Mouse (Mus musculus): ENCODE results near the gene Ift122. TPM values are rescaled to one million over a fixed set of nuclear protein-coding genes. Genes with fewer than 3 reads are reported as not detected.

The Ift122 gene
- total RNA-seq, 4 experiments from 2014 or later = 8.5 to 10.0 (median 9.0) TPM

GRCm38 (mm10) chr6:115926416-115926815, 73.1 kb downstream of the Ift122 start:
- no peak for DNase-seq (ENCODE audit: low spot score)

- no peak for DNase-seq (ENCODE audit: low spot score)
Observed at GRCm38 (mm10) chr6:115927292-115928242, 74.3 kb downstream of the Ift122 start.

GRCm38 (mm10) chr6:115930018-115930417, 76.7 kb downstream of the Ift122 start:
- DNase-seq (ENCODE audit: low spot score) = no peak

- no peak for DNase-seq (ENCODE audit: low spot score)
Observed at GRCm38 (mm10) chr6:115931639-115932038, 78.4 kb downstream of the Ift122 start, which contains the start of gene Rho. Gene Rho, plus strand, starts transcription at chr6:115931748.

- DNase-seq (ENCODE audit: low spot score) = no peak
Observed at GRCm38 (mm10) chr6:115932391-115932790, 79.1 kb downstream of the Ift122 start.

GRCm38 (mm10) chr6:115935544-115935943, 82.3 kb downstream of the Ift122 start:
- DNase-seq (ENCODE audit: low spot score) = no peak

- DNase-seq (ENCODE audit: low spot score) = no peak
Observed at GRCm38 (mm10) chr6:115938011-115938410, 84.7 kb downstream of the Ift122 start.

GRCm38 (mm10) chr6:115938798-115939197, 85.5 kb downstream of the Ift122 start:
- no peak for DNase-seq (ENCODE audit: low spot score)

GRCm38 (mm10) chr6:115940603-115941002, 87.3 kb downstream of the Ift122 start:
- no peak for DNase-seq (ENCODE audit: low spot score)

- DNase-seq (ENCODE audit: low spot score) = no peak
Observed at GRCm38 (mm10) chr6:115941128-115941527, 87.9 kb downstream of the Ift122 start.

GRCm38 (mm10) chr6:115943498-115944427, 90.5 kb downstream of the Ift122 start:
- DNase-seq (ENCODE audit: low spot score) = no peak

GRCm38 (mm10) chr6:115944638-115945037, 91.4 kb downstream of the Ift122 start, which contains the start of gene H1foo:
Gene H1foo, plus strand, starts transcription at chr6:115944938.
- no peak for DNase-seq (ENCODE audit: low spot score)

GRCm38 (mm10) chr6:115945633-115946032, 92.4 kb downstream of the Ift122 start:
- no peak for DNase-seq (ENCODE audit: low spot score)

- DNase-seq (ENCODE audit: low spot score) = no peak
Observed at GRCm38 (mm10) chr6:115946389-115946788, 93.1 kb downstream of the Ift122 start.

- no peak for DNase-seq (ENCODE audit: low spot score)
Observed at GRCm38 (mm10) chr6:115954506-115955074, 101.3 kb downstream of the Ift122 start.

GRCm38 (mm10) chr6:115955169-115955568, 101.9 kb downstream of the Ift122 start:
- no peak for DNase-seq (ENCODE audit: low spot score)

- DNase-seq (ENCODE audit: low spot score) = no peak
Observed at GRCm38 (mm10) chr6:115955664-115956063, 102.4 kb downstream of the Ift122 start.

GRCm38 (mm10) chr6:115956418-115956921, 103.2 kb downstream of the Ift122 start:
- DNase-seq (ENCODE audit: low spot score) = no peak

- no peak for DNase-seq (ENCODE audit: low spot score)
Observed at GRCm38 (mm10) chr6:115956922-115957601, 103.8 kb downstream of the Ift122 start.

GRCm38 (mm10) chr6:115957681-115958080, 104.4 kb downstream of the Ift122 start:
- DNase-seq (ENCODE audit: low spot score) = no peak

- no peak for DNase-seq (ENCODE audit: low spot score)
Observed at GRCm38 (mm10) chr6:115958445-115958844, 105.2 kb downstream of the Ift122 start.

All from heart, adult 8-10 months (tissue).